Comparison of ENCODE assay signal across 27 mouse cellular contexts in genomic region chr3:130387156-130387555, GRCm38 (mm10).
DNase-seq lines count a peak whose midpoint lies in the region; ATAC-seq and TF ChIP-seq lines count a peak whose summit lies in the region.
"Had no signal": no experiment of that assay in that cellular context is flagged by ENCODE, and none has a peak within 500 bp of the region (broad histone marks: within the 10 kb centered on the region; RNA-seq: fewer than 3 reads in every experiment).

No protein-coding gene starts in this region.

- no peak overlapping the region for H3K9ac ChIP-seq in lung, embryonic 15.5 days
- H3K9ac ChIP-seq in lung, postnatal 0 days (replicated peaks; ENCODE audit: low read depth): no peak overlapping the region
- H3K9ac ChIP-seq: embryonic facial prominence, embryonic 13.5 days; embryonic facial prominence, embryonic 15.5 days; forebrain, embryonic 12.5 days had no signal

- H3K27ac ChIP-seq in heart, embryonic 10.5 days: no peak overlapping the region
- 0 out of 2 replicates have a peak overlapping the region, but pooled peaks have one; percentile 61 for H3K27ac ChIP-seq in lung, embryonic 15.5 days
- peak overlapping the region; percentile 10; the same call in 1 of the 2 replicates for H3K27ac ChIP-seq in lung, postnatal 0 days (ENCODE audit: low read length)
- H3K27ac ChIP-seq: embryonic facial prominence, embryonic 13.5 days; embryonic facial prominence, embryonic 15.5 days; forebrain, embryonic 10.5 days; forebrain, embryonic 12.5 days had no signal

- no peak for TF ChIP-seq CTCF in lung, postnatal 0 days (IDR thresholded peaks at IDR 0.05)

- peak; percentile 97 for ATAC-seq in lung, embryonic 15.5 days (ENCODE audit: borderline replicate concordance, extremely low read depth, low FRiP score, low TSS enrichment)
- ATAC-seq in lung, postnatal 0 days: peak; percentile 95
- ATAC-seq: CD4-positive, CD25-positive, alpha-beta regulatory T cell, adult 4 months; forebrain, embryonic 14.5 days had no signal

- DNase-seq in heart, adult 11 months: peak; percentile 21
- DNase-seq in heart, embryonic 10.5 days (ENCODE audit: low spot score): no peak
- no peak for DNase-seq in lung, postnatal 25 days (ENCODE audit: low spot score)
- DNase-seq in lung, postnatal 0 days (ENCODE audit: low spot score): peak; percentile 86
- no peak for DNase-seq in lung, adult 18-20 months
- no peak for DNase-seq in Muller cell, postnatal 12 days (ENCODE audit: inconsistent ontology term)
- DNase-seq: adrenal gland, adult 2 months; adrenal gland, postnatal 10 days; adrenal gland, postnatal 25 days; B cell, adult 2 months; cerebellum, adult 11 months; cerebellum, adult 18-20 months; cerebellum, adult 8-10 months; cerebellum, adult 9-11 months; cerebellum, postnatal 14 days; cerebellum, postnatal 36 days; embryo, embryonic 11 days had no signal

- no peak overlapping the region for H3K4me3 ChIP-seq in heart, embryonic 10.5 days
- no peak overlapping the region for H3K4me3 ChIP-seq in lung, embryonic 15.5 days
- H3K4me3 ChIP-seq in lung, postnatal 0 days (ENCODE audit: low read depth, low read length): no peak overlapping the region
- H3K4me3 ChIP-seq: embryonic facial prominence, embryonic 13.5 days; embryonic facial prominence, embryonic 15.5 days; erythroblast, embryonic 14.5 days; forebrain, embryonic 10.5 days; forebrain, embryonic 12.5 days had no signal

- peak; percentile 47; the same call in 1 of the 2 replicates for TF ChIP-seq EP300 in lung, postnatal 0 days (IDR thresholded peaks at IDR 0.05)

- no peaks in the 10 kb centered on the region for H3K9me3 ChIP-seq in heart, embryonic 10.5 days
- no peaks in the 10 kb centered on the region for H3K9me3 ChIP-seq in lung, embryonic 15.5 days
- no peaks in the 10 kb centered on the region for H3K9me3 ChIP-seq in lung, postnatal 0 days (ENCODE audit: low read length)
- H3K9me3 ChIP-seq: embryonic facial prominence, embryonic 13.5 days; embryonic facial prominence, embryonic 15.5 days; forebrain, embryonic 10.5 days; forebrain, embryonic 12.5 days had no signal

- H3K27me3 ChIP-seq in heart, embryonic 10.5 days (ENCODE audit: insufficient read depth, poor library complexity, severe bottlenecking): no peaks in the 10 kb centered on the region
- H3K27me3 ChIP-seq in lung, embryonic 15.5 days: no peaks in the 10 kb centered on the region
- H3K27me3 ChIP-seq in lung, postnatal 0 days (replicated peaks; ENCODE audit: insufficient read depth, low read length): no peaks in the 10 kb centered on the region
- H3K27me3 ChIP-seq: CH12.LX; embryonic facial prominence, embryonic 15.5 days; forebrain, embryonic 12.5 days had no signal

- H3K4me2 ChIP-seq in lung, embryonic 15.5 days: no peak overlapping the region
- no peak overlapping the region for H3K4me2 ChIP-seq in lung, postnatal 0 days (replicated peaks; ENCODE audit: low read depth, low read length)
- H3K4me2 ChIP-seq: embryonic facial prominence, embryonic 13.5 days; embryonic facial prominence, embryonic 15.5 days; forebrain, embryonic 12.5 days had no signal

- 86% methylated on average over 4 of the region's 4 CpGs for WGBS in heart, embryonic 10.5 days
- WGBS in lung, embryonic 15.5 days: 54% methylated on average over 4 of the region's 4 CpGs
- 53% methylated on average over 4 of the region's 4 CpGs for WGBS in lung, postnatal 0 days

- H3K36me3 ChIP-seq in heart, embryonic 10.5 days: no peaks in the 10 kb centered on the region
- no peaks in the 10 kb centered on the region for H3K36me3 ChIP-seq in lung, embryonic 15.5 days
- no peaks in the 10 kb centered on the region for H3K36me3 ChIP-seq in lung, postnatal 0 days (ENCODE audit: insufficient read depth, low read length)
- H3K36me3 ChIP-seq: embryonic facial prominence, embryonic 13.5 days; embryonic facial prominence, embryonic 15.5 days; forebrain, embryonic 10.5 days; forebrain, embryonic 12.5 days; G1E had no signal

- H3K4me1 ChIP-seq in heart, embryonic 10.5 days: peaks cover 12% of the 10 kb centered on the region
- peaks cover 13% of the 10 kb centered on the region; the same call in 1 of the 2 replicates for H3K4me1 ChIP-seq in lung, embryonic 15.5 days
- peaks cover 5% of the 10 kb centered on the region; the same call in 1 of the 2 replicates for H3K4me1 ChIP-seq in lung, postnatal 0 days (ENCODE audit: insufficient read depth, low read depth, low read length)
- H3K4me1 ChIP-seq: embryonic facial prominence, embryonic 15.5 days; forebrain, embryonic 10.5 days; forebrain, embryonic 12.5 days had no signal

Comparison
In these comparisons a context has a peak if more than half of its experiments do, and no peak if none do; other contexts are left out.
1. DNase-seq: peak in heart, adult 11 months (single experiment) and lung, postnatal 0 days (single experiment); none in heart, embryonic 10.5 days (single experiment), lung, postnatal 25 days (single experiment), lung, adult 18-20 months (0 of 2) and Muller cell, postnatal 12 days (single experiment).